Mouse (Mus musculus) macrophage (primary cell): ENCODE data around the gene Ccna1. TPM values are rescaled to one million over a fixed set of nuclear protein-coding genes. Genes with fewer than 3 reads are reported as not detected.

Experiments
- H3K27ac ChIP-seq: fragments of 350-480 bp; formaldehyde crosslinking; 2 replicates; pipeline ENCODE4 v1.9.0; 2021
- H3K36me3 ChIP-seq: fragments of 350-480 bp; formaldehyde crosslinking; 2 replicates; pipeline ENCODE4 v1.9.0; 2021; ENCODE audit errors: inconsistent target
- H3K4me3 ChIP-seq: fragments of 350-480 bp; formaldehyde crosslinking; 2 replicates; pipeline ENCODE4 v1.9.0; 2021; ENCODE audit errors: inconsistent target
- H3K79me2 ChIP-seq: fragments of 350-480 bp; formaldehyde crosslinking; 2 replicates; pipeline ENCODE4 v1.9.0; 2021; ENCODE audit errors: inconsistent target
- WGBS: methylation state at CpG from one replicate; pipeline ENCODE4 v1.1.7; 2026; ENCODE audit warnings: inconsistent platforms; ENCODE audit not compliant: missing documents; 5-methylcytosine and 5-hydroxymethylcytosine counted together
- polyA plus RNA-seq: library from polyadenylated mRNA; stranded (reverse); fragments of 250-400 nt; gene quantifications from 3 replicates; pipeline ENCODE4 v1.2.4, GENCODE M21; 2018; ENCODE audit warnings: inconsistent platforms

Ccna1 gene
- polyA plus RNA-seq, 1 experiment from 2014 or later, result not detected

- no peak overlapping the region for H3K27ac ChIP-seq
- no peaks in the 10 kb centered on the region for H3K79me2 ChIP-seq
- no peaks in the 10 kb centered on the region for H3K36me3 ChIP-seq
- WGBS, result 7% methylated on average over 6 of the region's 6 CpGs
- H3K4me3 ChIP-seq, result no peak overlapping the region
These were observed 24.8 kb upstream of the Ccna1 start for GRCm38 (mm10) chr3:55080055-55080454.

GRCm38 (mm10) chr3:55079619-55080018 lies 24.3 kb upstream of the Ccna1 start:
- Histone ChIP-seq H3K4me3 (no peak overlapping the region), H3K79me2 (no peaks in the 10 kb centered on the region), H3K27ac (no peak overlapping the region), H3K36me3 (no peaks in the 10 kb centered on the region)
- WGBS, result 82% methylated on average over 8 of the region's 8 CpGs

- H3K27ac ChIP-seq, result no peak overlapping the region
- no peaks in the 10 kb centered on the region for H3K79me2 ChIP-seq
- H3K4me3 ChIP-seq, result no peak overlapping the region
- no peaks in the 10 kb centered on the region for H3K36me3 ChIP-seq
- 78% methylated on average over 6 of the region's 6 CpGs for WGBS
These were observed 22.9 kb upstream of the Ccna1 start for GRCm38 (mm10) chr3:55078233-55078632.

- Histone ChIP-seq H3K79me2 (no peaks in the 10 kb centered on the region), H3K36me3 (no peaks in the 10 kb centered on the region), H3K27ac (no peak overlapping the region), H3K4me3 (no peak overlapping the region)
- 78% methylated on average over 3 of the region's 3 CpGs for WGBS
These were observed 20.0 kb upstream of the Ccna1 start for GRCm38 (mm10) chr3:55075294-55075648.

GRCm38 (mm10) chr3:55074576-55075293 lies 19.4 kb upstream of the Ccna1 start:
- WGBS, result 94% methylated on average over 6 of the region's 6 CpGs

GRCm38 (mm10) chr3:55067791-55068434 lies 12.6 kb upstream of the Ccna1 start:
- no peak overlapping the region for H3K4me3 ChIP-seq
- H3K79me2 ChIP-seq, result no peaks in the 10 kb centered on the region
- no peak overlapping the region for H3K27ac ChIP-seq
- 72% methylated on average over 7 of the region's 7 CpGs for whole genome bisulfite sequencing
- no peaks in the 10 kb centered on the region for H3K36me3 ChIP-seq

More at GRCm38 (mm10) chr3:55074576-55075293, 19.4 kb upstream of the Ccna1 start:
- no peaks in the 10 kb centered on the region for H3K79me2 ChIP-seq
- H3K4me3 ChIP-seq, result no peak overlapping the region
- H3K36me3 ChIP-seq, result no peaks in the 10 kb centered on the region
- H3K27ac ChIP-seq, result no peak overlapping the region

- Histone ChIP-seq H3K79me2 (no peaks in the 10 kb centered on the region), H3K4me3 (no peak overlapping the region), H3K27ac (no peak overlapping the region), H3K36me3 (no peaks in the 10 kb centered on the region)
- 76% methylated on average over 12 of the region's 12 CpGs for WGBS
These were observed 11.3 kb upstream of the Ccna1 start for GRCm38 (mm10) chr3:55066666-55067023.

- Histone ChIP-seq H3K4me3 (no peak overlapping the region), H3K27ac (no peak overlapping the region), H3K36me3 (no peaks in the 10 kb centered on the region), H3K79me2 (no peaks in the 10 kb centered on the region)
- WGBS, result 35% methylated on average over 13 of the region's 14 CpGs
These were observed 10.7 kb upstream of the Ccna1 start for GRCm38 (mm10) chr3:55065738-55066665.

- no peaks in the 10 kb centered on the region for H3K36me3 ChIP-seq
- WGBS, result 4% methylated on average over 2 of the region's 2 CpGs
- H3K4me3 ChIP-seq, result no peak overlapping the region
- H3K27ac ChIP-seq, result no peak overlapping the region
- no peaks in the 10 kb centered on the region for H3K79me2 ChIP-seq
These were observed 9.1 kb upstream of the Ccna1 start for GRCm38 (mm10) chr3:55064396-55064795.

GRCm38 (mm10) chr3:55062653-55063052 lies 7.4 kb upstream of the Ccna1 start:
- 78% methylated on average over 9 of the region's 9 CpGs for WGBS
- no peaks in the 10 kb centered on the region for H3K79me2 ChIP-seq
- H3K36me3 ChIP-seq, result no peaks in the 10 kb centered on the region
- no peak overlapping the region for H3K27ac ChIP-seq
- no peak overlapping the region for H3K4me3 ChIP-seq

- 65% methylated on average over 8 of the region's 8 CpGs for WGBS
These were observed 1.1 kb upstream of the Ccna1 start for GRCm38 (mm10) chr3:55056376-55056775.

GRCm38 (mm10) chr3:55055747-55056120 lies 433 bp upstream of the Ccna1 start:
- H3K36me3 ChIP-seq, result no peaks in the 10 kb centered on the region
- 13% methylated on average over 11 of the region's 11 CpGs for WGBS
- H3K27ac ChIP-seq, result no peak overlapping the region
- H3K79me2 ChIP-seq, result no peaks in the 10 kb centered on the region
- H3K4me3 ChIP-seq, result no peak overlapping the region

More at GRCm38 (mm10) chr3:55056376-55056775, 1.1 kb upstream of the Ccna1 start:
- no peaks in the 10 kb centered on the region for H3K36me3 ChIP-seq
- no peaks in the 10 kb centered on the region for H3K79me2 ChIP-seq
- H3K27ac ChIP-seq, result no peak overlapping the region
- no peak overlapping the region for H3K4me3 ChIP-seq

- no peak overlapping the region for H3K4me3 ChIP-seq
- no peaks in the 10 kb centered on the region for H3K36me3 ChIP-seq
- no peak overlapping the region for H3K27ac ChIP-seq
- 39% methylated on average over 4 of the region's 6 CpGs for WGBS
- no peaks in the 10 kb centered on the region for H3K79me2 ChIP-seq
These were observed 1.1 kb downstream of the Ccna1 start for GRCm38 (mm10) chr3:55054231-55054630.

GRCm38 (mm10) chr3:55044601-55045370 lies 10.5 kb downstream of the Ccna1 start:
- H3K4me3 ChIP-seq, result no peak overlapping the region
- H3K36me3 ChIP-seq, result no peaks in the 10 kb centered on the region
- H3K79me2 ChIP-seq, result no peaks in the 10 kb centered on the region
- no peak overlapping the region for H3K27ac ChIP-seq
- WGBS, result 85% methylated on average over 8 of the region's 8 CpGs
